ENCODE assay signal across 10 mouse cellular contexts in the genomic region with DNA sequence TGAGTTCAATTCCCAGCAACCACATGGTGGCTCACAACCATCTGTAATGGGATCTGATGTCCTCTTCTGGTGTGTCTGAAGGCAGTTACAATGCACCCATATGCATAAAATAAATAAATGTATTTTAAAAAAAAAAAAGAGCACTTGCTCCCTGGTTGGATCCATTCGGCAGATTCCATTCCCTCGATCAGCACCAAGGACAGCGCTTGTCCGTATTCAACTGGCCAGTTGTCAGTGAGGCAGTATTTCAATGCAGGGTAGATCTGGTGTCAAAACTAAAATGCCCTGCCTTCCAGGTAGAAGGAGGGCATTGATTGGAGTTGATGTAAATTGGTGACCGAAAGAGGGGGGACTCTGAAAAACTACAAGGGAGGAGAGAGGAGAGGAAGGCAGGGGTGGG.
DNase-seq lines count a peak whose midpoint lies in the region; ATAC-seq and TF ChIP-seq lines count a peak whose summit lies in the region.
"Had no signal": no experiment of that assay in that cellular context is flagged by ENCODE, and none has a peak within 500 bp of the region (broad histone marks: within the 10 kb centered on the region; RNA-seq: fewer than 3 reads in every experiment).

No protein-coding gene starts in this region.

- 28% methylated on average over 5 of the region's 5 CpGs for WGBS in midbrain, embryonic 14.5 days
- WGBS in midbrain, postnatal 0 days = 38% methylated on average over 5 of the region's 5 CpGs

- H3K9ac ChIP-seq in midbrain, embryonic 14.5 days (replicated peaks; ENCODE audit: low read length) = no peak overlapping the region
- no peak overlapping the region for H3K9ac ChIP-seq in midbrain, postnatal 0 days (replicated peaks; ENCODE audit: low read length, poor library complexity, severe bottlenecking)
- H3K9ac ChIP-seq: midbrain, embryonic 12.5 days had no signal

- no peak overlapping the region for H3K4me2 ChIP-seq in midbrain, embryonic 14.5 days (ENCODE audit: low read length)
- H3K4me2 ChIP-seq in midbrain, postnatal 0 days (ENCODE audit: low read depth, low read length, poor library complexity, severe bottlenecking) = no peak overlapping the region
- H3K4me2 ChIP-seq: midbrain, embryonic 12.5 days had no signal

- DNase-seq in adrenal gland, adult (ENCODE audit: inconsistent age in 2 of 2, low spot score in 1 of 2) = peak; percentile 30 to 78
- DNase-seq in adrenal gland, adult 8-10 months = no peak
- peak; percentile 61 for DNase-seq in midbrain, embryonic 14.5 days
- no peak for DNase-seq in midbrain, postnatal 0 days (ENCODE audit: low spot score)
- peak; percentile 47 for DNase-seq in gastrocnemius, postnatal 14 days
- DNase-seq in splenic B cell, adult 2 months (ENCODE audit: low read depth, low spot score) = peak; percentile 6
- DNase-seq in left cerebral cortex, adult 18-20 months (ENCODE audit: low spot score in 2 of 2) = no peak
- no peak for DNase-seq in left cerebral cortex, postnatal 4 days
- DNase-seq: cerebellum, adult 18-20 months had no signal

- H3K36me3 ChIP-seq in midbrain, embryonic 14.5 days (ENCODE audit: control insufficient read depth, insufficient read depth, low read length) = no peaks in the 10 kb centered on the region
- no peaks in the 10 kb centered on the region for H3K36me3 ChIP-seq in midbrain, postnatal 0 days (ENCODE audit: insufficient read depth, low read length)
- no peaks in the 10 kb centered on the region for H3K36me3 ChIP-seq in splenic B cell, adult 2 months (ENCODE audit: control insufficient read depth, insufficient read depth, low read length, poor library complexity, severe bottlenecking)
- H3K36me3 ChIP-seq: midbrain, embryonic 12.5 days had no signal

- H3K27me3 ChIP-seq in midbrain, embryonic 14.5 days (ENCODE audit: control insufficient read depth, insufficient read depth, low read length) = no peaks in the 10 kb centered on the region
- no peaks in the 10 kb centered on the region for H3K27me3 ChIP-seq in midbrain, postnatal 0 days (ENCODE audit: insufficient read depth, low read length)
- no peaks in the 10 kb centered on the region for H3K27me3 ChIP-seq in splenic B cell, adult 2 months (ENCODE audit: control insufficient read depth, insufficient read depth, low read length, poor library complexity, severe bottlenecking)

- no peaks in the 10 kb centered on the region for H3K9me3 ChIP-seq in midbrain, embryonic 14.5 days (ENCODE audit: control insufficient read depth, low read length)
- no peaks in the 10 kb centered on the region for H3K9me3 ChIP-seq in midbrain, postnatal 0 days (ENCODE audit: low read length)
- H3K9me3 ChIP-seq: midbrain, embryonic 12.5 days had no signal

- no peak overlapping the region for H3K4me3 ChIP-seq in midbrain, embryonic 14.5 days (replicated peaks; ENCODE audit: low read depth, low read length)
- H3K4me3 ChIP-seq in midbrain, postnatal 0 days (ENCODE audit: low read depth, low read length) = no peak overlapping the region
- H3K4me3 ChIP-seq: midbrain, embryonic 12.5 days had no signal

- peaks cover 29% of the 10 kb centered on the region for H3K4me1 ChIP-seq in midbrain, embryonic 14.5 days (ENCODE audit: control insufficient read depth, insufficient read depth, low read length)
- peaks cover 7% of the 10 kb centered on the region; the same call in 1 of the 2 replicates for H3K4me1 ChIP-seq in midbrain, postnatal 0 days (ENCODE audit: insufficient read depth, low read length)

- no peak overlapping the region for H3K27ac ChIP-seq in midbrain, embryonic 14.5 days (replicated peaks; ENCODE audit: low read depth, low read length)
- no peak overlapping the region for H3K27ac ChIP-seq in midbrain, postnatal 0 days (ENCODE audit: low read depth, low read length)
- H3K27ac ChIP-seq: midbrain, embryonic 12.5 days had no signal

- intact Hi-C loops in gastrocnemius, postnatal 14 days (cut with DNase I; ENCODE audit: low total_unique reads) = no loop called here
- intact Hi-C loops in left cerebral cortex, postnatal 4 days (cut with DNase I) = no loop called here

- ATAC-seq in midbrain, embryonic 14.5 days (ENCODE audit: low FRiP score, low TSS enrichment) = no peak
- ATAC-seq in midbrain, postnatal 0 days (ENCODE audit: low FRiP score) = no peak

- no peak for TF ChIP-seq CTCF in midbrain, postnatal 0 days (IDR thresholded peaks at IDR 0.05)

Comparison
In these comparisons a context has a peak if more than half of its experiments do, and no peak if none do; other contexts are left out.
1. DNase-seq: peak in adrenal gland, adult (2 of 2), midbrain, embryonic 14.5 days (single experiment), gastrocnemius, postnatal 14 days (single experiment) and splenic B cell, adult 2 months (single experiment); none in adrenal gland, adult 8-10 months (single experiment), midbrain, postnatal 0 days (single experiment), left cerebral cortex, adult 18-20 months (0 of 2) and left cerebral cortex, postnatal 4 days (single experiment).